Mouse (Mus musculus) yolk sac, embryonic 10.5 days (tissue): ENCODE results near the gene Coro2a.
A peak's percentile ranks its signal among the peaks of the same experiment; 100 is the strongest.

Experiments
- DNase-seq: peaks from one replicate; pipeline ENCODE4 v3.0.0-alpha.2; 2017; ENCODE audit warnings: low spot score

The Coro2a gene

DNA sequence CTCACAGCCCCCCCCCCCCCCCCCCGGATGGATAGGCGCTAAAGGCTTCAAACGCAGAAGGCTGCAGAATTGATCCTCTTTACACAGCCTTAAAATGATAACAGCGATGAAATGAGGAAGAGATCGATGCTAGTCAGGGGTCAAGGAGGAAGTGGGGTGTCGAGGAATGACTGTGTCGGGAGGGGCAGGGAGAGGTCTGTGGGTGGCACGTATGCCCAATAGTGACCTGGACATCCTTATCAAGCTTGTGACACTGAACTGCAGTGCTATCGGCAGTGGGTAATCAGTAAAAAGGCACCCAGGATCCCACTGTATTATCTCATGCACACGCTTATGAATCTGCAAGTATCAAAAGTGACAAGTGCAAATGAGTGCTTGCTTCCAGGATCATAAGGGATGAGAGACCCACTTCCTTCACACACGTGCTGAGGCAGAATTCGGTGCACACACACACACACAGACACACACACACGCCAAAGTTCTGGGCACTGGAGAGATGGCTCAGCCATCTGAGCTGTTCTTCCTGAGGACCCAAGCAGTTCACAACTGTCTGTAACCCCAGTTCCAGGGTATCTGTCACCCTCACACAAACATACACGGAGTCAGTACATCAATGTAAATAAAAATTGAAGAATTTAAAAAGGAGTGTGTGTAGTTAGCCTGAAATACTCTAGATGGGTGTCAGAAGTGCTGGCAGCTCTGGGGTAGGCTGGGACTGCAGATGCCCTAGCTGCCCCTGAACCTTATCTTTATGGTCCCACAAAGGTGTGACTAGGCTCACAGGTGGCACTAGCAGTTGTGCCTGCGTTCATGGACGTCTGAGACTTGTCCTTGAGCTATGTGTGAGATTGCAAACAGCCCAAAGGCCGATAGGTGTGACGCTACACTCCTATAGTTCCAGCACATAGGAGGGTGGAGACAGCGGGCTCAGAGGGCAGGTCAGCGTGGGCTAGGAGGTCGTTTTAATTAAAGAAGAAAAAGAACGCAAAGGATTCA is 43.0 kb downstream of the Coro2a start:
- DNase-seq = no peak

DNA sequence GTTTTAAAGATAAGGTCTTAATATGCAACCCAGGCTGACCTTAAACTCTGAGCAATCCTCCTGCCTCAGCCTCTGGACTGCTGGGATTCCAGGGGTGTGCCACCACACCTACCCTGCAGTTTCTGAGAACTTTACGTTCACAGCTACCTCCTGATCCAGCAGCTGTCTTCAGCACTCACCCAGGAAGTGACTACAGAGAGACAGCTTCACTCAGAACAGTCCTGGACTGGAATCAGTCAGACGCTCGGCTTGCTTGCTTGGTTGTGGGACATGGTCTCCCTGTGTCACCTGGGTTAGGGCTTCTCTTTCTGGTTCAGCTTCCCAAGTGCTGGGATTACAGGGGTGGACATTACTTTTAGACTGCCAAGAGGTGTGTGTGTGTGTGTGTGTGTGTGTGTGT is 45.1 kb downstream of the Coro2a start:
- DNase-seq = no peak

DNA sequence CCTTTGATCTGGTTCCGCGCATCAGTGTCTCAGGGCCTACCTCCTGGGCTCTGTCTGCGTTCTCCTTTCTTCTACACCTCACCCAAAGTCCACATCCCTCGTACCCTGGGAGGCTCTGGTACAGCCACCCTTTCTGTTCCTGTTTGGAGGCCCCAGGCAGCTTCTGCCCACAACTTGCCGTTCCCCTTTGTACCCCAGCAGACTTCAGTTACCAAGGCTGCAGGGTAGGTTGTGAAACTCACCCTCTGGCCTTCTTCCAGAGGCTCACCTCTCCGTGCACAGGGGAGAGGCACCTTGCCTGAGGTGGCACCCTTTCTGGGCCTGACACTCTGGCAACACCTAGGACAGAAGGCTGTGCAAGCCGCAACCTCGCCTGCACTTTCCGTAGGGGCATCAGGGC is 46.2 kb downstream of the Coro2a start:
- no peak for DNase-seq

DNA sequence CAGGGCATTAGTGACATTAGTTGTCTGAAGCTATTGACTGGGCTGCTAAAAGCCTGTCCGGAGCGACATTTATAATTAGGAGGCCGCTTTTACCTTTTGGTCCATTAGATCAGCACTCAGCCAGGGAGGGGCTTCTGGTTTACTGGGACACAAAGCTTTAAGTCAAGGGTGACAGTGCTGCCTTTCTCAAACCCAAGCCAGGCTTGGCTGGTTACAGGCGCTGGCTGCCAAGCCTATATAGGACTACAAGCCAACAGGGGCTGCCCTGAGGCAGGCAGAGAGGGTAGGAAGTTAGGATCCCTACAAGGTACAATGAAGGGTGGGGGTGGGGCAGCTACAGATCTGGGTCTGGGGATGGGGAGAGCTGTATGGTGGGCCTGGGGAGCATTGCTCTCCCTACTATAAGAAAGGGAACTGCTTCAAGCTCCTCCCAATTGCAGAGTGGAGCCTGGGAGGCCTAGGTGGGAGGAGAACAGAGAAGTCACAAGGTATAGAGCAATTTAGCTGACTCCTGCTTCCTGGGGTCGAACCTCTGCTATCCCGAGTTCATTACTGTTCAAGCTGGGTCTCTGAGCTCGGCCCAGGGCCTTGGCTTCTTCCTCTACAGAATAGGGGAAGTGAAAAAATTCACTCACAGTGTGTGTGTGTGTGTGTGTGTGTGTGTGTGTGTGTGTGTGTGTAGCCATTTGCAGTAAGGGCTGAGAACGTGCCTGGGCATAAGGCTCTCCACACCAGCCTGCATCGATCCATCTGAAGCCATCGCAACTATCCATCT is 47.5 kb downstream of the Coro2a start:
- DNase-seq = no peak

DNA sequence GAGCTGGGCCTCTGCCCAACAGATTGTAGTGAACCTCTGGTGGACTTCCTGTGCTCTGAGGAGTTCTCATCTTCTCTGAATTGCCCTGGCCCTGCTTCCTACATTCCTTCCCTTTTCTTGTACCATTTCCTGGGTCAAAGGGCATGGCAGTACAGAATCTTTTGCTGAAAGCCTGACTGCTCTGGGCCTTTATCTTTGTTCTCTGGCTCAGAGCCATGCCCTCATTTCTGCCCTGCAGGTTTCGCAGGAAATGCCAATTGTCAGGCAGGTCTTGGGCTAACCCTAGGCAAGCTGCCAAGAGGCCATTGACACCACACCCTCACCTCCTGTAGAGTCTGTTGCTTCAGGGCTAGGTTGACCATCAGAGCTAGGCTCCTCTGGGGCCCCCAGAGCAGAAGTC is 48.1 kb downstream of the Coro2a start:
- no peak for DNase-seq

DNA sequence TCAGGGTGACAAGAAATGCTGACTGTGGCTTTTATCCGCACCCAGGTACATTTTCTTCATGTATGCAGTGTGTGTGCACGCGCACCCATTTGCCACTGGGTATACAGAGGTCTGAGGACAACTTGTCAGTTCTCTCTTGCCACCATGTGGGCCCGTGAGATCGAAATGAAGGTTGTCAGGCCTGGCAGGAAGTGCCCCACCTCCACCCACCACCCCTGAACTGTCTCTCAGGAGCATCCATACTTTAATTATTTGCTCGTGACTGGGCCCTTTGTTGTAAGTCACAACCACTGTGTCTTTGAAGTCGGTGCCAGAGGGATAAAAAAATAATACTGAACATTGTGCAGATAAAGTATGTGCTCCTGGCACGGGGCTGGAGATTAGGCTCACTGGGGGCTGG is 51.6 kb downstream of the Coro2a start:
- DNase-seq = no peak

DNA sequence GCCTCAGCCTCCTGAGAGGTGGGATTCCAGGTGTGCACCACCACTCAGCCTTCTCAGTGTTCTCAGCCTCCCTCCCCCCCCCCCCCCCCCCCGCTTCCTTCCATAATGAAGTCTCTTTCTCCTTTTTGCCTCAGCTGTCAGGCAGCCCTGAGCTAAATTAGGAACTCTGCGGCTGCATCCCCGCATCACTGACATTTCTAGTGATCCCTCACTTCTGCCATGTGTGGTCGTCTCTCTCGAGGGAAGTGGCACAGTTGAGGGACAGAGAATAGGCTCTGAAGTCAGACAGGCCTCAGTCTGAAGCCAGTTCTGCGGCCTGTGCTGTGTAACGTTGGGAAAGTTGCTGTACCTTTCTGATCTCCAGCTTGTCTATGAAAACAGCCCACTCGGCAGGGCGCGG is 52.0 kb downstream of the Coro2a start:
- no peak for DNase-seq

DNA sequence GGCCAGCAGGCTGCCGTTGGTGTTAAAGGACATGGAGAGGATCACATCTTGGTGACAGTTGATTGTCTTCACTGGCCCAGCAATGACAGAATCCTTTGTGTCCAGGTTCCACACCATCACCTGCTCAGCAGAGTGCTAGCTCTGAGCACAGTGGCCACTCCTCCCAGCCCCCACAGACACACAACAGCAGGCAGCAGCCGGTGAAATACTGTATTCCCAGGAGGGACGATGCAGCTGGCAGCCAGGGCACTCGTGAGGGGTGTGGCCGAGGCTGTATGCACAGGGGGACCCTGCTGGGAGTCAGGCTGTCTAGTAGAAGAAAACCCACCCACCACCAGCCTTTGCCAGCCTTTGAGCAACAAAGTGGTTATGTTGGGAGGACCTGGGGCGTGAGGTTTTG is 55.3 kb downstream of the Coro2a start:
- DNase-seq = no peak

DNA sequence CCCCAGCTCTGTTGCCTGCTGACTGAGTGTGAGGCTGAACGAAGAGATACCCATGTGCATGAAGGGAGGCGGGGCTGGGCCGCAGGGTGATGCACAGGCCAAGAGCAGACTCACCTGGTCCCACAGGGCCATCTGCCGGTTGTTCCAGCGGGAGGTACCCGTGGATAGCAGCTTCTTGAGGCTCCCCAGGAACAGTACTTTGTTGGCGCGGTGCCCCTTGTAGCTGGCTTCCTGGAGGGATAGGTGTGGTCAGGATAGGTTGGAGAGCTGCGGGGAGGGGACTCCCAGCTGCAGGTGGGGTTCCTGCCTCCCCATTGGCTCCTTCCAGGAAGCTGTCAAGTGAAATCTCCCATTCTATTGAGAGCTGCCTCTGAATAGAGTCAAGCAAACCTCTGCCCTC is 56.5 kb downstream of the Coro2a start:
- no peak for DNase-seq

DNA sequence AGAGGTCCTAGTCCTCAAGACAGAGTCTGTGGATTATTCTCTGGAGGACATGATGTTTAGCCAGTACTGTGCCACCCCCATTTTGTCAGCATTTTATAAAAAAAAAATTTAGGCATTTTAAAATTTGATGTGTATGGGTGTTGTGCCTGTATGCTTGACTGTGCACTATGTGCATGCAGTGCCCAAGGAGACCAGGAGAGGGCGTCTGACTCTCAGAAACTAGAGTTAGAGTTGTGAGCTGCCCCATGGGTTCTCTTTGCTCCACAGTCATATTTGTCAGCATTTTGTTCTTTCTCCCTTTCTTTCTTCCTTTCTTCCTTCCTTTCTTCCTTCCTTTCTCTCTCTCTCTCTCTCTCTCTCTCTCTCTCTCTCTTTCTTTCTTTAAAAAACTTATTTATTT is 57.7 kb downstream of the Coro2a start:
- no peak for DNase-seq

DNA sequence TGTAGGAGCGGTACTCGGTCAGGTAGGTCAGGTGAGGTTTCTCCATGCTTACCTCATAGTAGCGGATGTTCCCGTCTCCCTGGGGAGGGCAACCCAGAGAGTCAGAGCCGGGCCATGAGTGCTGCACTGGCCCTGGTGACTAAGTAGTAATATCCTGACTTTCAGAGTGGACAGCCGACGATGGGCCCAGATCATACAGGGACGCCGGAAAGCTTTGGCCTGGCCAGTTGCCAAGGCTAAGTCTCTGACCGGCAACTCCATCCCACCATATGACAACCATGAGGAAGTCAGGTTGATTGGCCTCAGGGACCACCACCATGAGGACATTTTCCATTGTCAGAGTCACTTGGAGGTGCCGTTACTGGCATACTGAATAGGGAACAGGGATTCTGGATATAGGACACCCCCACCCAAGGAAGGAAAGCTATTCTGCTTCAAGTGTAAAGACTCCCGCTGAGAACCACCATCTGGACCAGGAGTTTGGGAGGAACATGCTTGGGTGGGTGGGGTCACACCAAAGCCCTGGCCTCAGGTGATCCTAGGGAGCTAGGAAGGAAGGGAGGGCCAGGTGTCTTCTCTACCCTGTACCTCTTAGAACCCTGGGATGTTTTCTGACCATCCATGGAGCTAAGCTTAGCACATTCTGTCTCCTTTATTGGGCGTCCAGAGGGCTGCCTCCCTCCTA is 58.5 kb downstream of the Coro2a start:
- DNase-seq = no peak

DNA sequence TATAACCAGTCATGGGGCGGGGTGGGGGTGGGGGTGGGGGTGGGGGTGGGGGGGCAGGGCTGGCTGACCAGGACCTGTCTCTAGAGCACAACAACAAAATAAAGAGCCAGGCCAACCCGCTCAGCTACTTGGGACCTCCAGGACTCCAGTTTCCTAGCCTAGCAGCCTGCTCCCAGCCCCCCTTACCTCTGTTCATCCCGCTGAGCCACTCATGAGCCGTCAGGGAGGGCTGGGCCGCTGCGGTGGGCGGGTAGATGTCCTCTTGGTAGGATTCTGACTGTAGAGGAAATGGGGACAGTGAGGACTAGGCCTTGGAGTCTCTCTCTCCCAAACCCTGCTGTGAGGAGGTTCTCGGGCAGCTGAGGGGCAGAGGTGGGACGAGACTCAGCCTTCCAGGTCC is 60.3 kb downstream of the Coro2a start:
- DNase-seq = no peak

DNA sequence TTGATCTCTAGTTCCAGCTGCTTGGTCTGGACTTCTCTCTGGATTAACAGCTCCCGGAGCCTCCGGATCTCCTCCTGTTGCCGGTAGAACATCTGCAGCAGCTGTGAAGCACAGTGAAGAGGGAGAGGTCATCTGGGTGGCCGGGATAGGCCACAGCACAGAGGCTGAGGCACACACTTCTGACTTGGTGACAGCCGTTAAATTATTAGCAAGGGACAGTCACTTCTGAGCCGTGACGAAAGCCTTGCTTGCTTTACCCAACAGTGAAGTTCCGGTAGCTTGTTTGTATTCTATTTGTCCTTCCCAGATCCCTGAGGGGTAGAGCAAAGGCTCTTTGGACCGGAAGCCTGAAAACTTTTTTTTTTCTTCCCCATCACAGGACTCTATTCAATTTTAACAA is 62.8 kb downstream of the Coro2a start:
- DNase-seq = peak; percentile 48

DNA sequence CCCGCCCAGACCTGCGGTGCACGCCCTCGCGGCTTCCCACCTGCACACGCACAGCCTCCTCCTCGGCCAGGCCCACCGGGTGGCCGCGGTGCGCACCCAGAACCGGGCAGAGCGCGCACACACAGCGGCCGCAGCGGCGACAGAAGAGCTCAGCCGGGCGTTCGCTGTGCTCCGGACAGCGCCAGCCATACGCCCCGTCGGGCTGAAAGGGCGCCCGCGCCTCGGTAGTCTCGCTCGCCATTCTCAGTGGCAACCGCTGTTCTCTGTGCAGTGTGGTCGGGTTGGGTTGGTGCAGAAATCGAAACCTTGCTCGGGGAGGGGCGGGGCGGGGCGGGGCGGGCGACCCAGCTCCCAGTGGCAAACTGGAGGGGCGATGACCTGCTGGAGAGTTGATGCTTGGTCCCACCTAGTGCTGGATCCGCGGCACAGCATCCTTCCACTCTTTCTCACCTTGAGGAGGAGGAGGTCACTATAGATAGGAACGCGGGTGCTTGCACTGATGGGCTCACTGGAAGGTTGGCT is 66.1 kb downstream of the Coro2a start, which contains the start of gene Trim14:
TSS of gene Trim14 (minus strand) at position 302 of the 522 bp plus-strand sequence.
- DNase-seq = peak; percentile 80

DNA sequence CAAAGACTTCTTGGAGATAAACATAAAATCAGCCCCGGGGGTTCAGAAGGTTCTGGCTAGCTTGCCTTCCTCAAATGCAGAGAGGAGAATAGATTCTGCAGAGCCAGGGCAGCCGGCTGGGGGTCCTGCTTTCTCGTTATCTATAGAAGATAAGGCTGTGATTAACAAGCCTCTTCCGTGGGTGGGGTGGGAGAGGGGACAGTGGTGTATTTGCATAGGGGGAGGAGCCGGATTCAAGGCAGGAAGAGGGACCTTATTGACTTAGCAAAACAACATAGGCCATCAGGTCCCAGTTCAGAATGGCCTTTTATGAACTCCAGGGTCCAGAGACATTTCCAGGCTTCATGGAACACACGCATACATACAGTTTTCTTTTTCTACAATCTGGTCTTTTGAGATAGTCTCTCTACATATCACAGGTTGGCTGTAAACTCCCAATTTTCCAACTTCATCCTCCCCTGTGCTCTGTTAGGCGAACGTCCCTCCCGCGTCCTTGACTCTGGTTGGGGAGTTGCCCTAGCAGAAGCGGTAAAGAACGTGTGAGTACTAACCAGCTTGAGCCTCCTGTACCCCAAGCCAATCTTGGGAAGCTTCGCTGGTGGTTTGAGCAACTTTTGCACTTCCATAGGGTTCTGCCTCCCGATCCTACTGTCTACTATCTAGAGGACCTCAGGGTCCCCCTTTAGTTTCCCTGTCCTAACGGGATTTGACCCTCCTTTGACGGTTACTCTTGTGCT is 66.7 kb downstream of the Coro2a start:
- peak; percentile 67 for DNase-seq

DNA sequence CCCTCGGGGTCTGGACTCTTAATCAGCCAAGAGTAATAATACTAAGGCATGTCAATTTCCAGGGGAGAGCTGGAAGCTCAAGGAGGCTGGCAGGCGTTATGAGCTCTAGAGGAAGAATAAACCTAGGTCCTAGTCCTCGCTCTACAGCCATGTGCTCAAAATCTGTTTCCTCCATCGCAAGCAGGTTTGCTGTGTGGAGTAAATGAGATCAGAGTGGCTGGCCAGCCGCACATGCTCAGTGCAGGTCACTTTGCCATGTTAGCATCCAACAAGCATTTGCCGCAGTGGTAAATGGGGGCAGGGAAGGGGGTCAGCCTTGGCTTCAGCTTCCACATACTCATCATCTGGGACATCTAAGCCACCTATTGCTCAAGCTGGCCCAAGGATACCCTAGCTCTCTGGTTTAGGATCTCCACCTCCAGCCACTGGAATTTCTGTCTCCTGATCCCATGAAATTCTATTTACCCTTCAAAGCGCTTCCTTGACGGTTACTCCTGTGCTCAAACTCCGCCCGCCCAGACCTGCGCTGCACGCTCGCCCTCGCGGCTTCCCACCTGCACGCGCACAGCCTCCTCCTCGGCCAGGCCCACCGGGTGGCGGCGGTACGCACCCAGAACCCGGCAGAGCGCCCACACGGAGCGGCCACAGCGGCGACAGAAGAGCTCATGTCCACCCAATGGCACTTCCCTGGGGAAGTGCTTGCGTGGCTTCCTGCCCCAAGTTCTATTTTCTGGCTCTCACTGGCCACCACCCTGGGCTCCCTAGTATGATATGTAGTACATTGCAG is 67.9 kb downstream of the Coro2a start:
- peak; percentile 23 for DNase-seq

DNA sequence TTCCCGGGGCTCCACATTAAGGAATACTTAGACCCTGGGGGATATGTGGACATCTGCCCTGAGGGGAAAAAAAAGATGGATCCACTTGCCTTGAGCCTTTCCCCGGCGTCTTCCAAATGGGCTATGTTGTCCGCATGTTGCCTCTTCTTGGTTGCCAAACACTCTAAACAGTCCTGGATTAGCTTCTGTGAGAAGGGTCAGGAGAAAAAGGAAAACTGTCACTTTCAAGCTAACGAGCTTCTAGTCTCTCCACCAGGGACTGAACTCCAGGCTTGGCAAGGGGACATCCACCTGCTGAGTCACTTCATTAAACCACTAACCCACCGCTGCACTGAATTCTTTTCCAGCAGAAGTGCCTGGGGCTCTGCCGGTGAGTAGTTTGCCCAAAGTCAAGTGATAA is 69.1 kb downstream of the Coro2a start:
- DNase-seq = no peak

DNA sequence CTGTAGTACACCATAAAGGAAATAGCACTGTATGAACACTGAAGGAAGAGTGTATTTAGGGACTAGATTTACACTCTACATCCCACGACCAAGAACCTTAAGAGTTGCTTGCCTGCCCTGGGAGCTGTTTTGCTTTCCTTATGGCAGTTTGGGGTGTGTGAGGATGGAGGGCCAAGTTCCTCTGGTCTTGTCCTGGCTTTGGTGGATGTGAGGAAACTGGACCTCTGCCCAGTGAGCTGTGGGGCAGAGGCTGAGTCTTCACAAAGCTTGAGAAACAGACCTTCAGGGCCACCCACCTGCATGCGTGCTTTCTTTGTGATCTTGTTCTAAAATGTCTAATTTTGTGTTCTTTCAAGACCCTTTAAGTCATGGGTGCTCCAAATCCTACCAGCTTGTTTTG is 69.5 kb downstream of the Coro2a start:
- DNase-seq = no peak

DNA sequence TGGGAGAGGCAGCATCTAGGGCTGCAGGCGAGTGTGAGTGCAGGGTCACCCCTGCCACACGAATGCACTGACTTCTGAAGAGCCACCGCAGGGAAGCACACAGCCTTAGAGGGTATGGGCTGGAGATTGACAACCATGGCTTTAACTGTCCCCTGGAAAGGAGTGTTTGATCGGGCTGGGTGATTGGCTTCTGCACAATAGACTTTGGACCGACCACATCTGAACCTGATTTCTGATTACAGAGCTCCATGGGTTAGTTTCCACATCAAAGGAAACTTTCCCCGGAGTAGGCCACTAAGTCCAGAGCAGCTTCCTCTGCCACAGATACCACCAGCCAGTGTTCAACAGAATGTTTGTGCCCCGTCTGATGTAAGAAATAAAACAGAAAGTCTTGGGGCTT is 72.3 kb downstream of the Coro2a start:
- peak; percentile 25 for DNase-seq

DNA sequence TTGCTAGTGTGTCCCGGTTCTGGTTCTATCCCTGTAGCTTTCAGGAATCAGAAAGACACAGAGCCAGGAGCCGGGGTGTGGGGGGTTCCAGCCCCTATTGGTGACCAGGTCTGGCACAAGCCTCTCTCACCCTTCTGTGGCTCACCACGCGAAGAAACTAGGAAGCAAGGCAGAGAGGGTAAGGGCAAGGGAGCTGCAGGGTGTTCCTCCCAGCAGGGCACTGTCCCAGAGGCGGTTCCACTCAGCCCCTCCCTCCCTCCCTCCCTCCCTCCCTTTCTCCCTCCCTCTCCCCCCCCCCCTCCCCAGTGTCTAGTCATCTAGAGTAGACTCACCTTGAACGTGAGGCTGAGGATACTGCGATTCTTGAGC is 74.5 kb downstream of the Coro2a start:
- peak; percentile 23 for DNase-seq
